Mouse (Mus musculus) layer of hippocampus, adult 9-11 months (tissue): ENCODE measurements around the gene Olfr27.

Experiments used
- DNase-seq: peaks from one replicate; pipeline ENCODE4 v3.0.0; 2022

The Olfr27 gene

GRCm38 (mm10) chr9:39127831-39128230 lies at the start of gene Olfr27:
Gene Olfr27, plus strand, starts transcription at chr9:39128131.
- no peak for DNase-seq

- DNase-seq = no peak
Observed at GRCm38 (mm10) chr9:39078787-39079186, 49.1 kb upstream of the Olfr27 start, which contains the start of gene Olfr938. Gene Olfr938, minus strand, starts transcription at chr9:39078887.

- no peak for DNase-seq
Observed at GRCm38 (mm10) chr9:39127326-39127725, 605 bp upstream of the Olfr27 start.

- DNase-seq = no peak
Observed at GRCm38 (mm10) chr9:39152401-39152800, 24.5 kb downstream of the Olfr27 start.

GRCm38 (mm10) chr9:39166004-39166403 lies 38.1 kb downstream of the Olfr27 start, which contains the start of gene Olfr943:
Gene Olfr943, plus strand, starts transcription at chr9:39166304.
- DNase-seq = no peak
